Mouse (Mus musculus) layer of hippocampus, postnatal 14 days (tissue): ENCODE measurements around the gene Vsx2. TPM values are rescaled to one million over a fixed set of nuclear protein-coding genes. Genes with fewer than 3 reads are reported as not detected.
"Not testable (repeated sequence)": the region's sequence is repeated elsewhere in the genome, so short reads cannot be mapped to it uniquely, and the experiment has no call there.

ENCODE experiments used
- DNase-seq, 2 experiments: peaks; one replicate each; pipeline ENCODE4 v3.0.0; 2021 to 2022; ENCODE audit warnings: low spot score in 2 of 2, mixed read lengths in 1 of 2
- long read RNA-seq, 2 experiments: library from polyadenylated mRNA; stranded (forward); transcript quantifications; one replicate each; pipeline ENCODE4 v2.0.0; 2021
- total RNA-seq, 2 experiments: library from RNA; stranded (reverse); gene quantifications; 2 replicates each; pipeline ENCODE4 v1.2.3; 2021

Gene Vsx2
- under 1 TPM; 0.23 to 0.31 TPM for total RNA-seq
- long read RNA-seq, experiment 1, result 0 reads
- long read RNA-seq, experiment 2, result 0 reads

DNA sequence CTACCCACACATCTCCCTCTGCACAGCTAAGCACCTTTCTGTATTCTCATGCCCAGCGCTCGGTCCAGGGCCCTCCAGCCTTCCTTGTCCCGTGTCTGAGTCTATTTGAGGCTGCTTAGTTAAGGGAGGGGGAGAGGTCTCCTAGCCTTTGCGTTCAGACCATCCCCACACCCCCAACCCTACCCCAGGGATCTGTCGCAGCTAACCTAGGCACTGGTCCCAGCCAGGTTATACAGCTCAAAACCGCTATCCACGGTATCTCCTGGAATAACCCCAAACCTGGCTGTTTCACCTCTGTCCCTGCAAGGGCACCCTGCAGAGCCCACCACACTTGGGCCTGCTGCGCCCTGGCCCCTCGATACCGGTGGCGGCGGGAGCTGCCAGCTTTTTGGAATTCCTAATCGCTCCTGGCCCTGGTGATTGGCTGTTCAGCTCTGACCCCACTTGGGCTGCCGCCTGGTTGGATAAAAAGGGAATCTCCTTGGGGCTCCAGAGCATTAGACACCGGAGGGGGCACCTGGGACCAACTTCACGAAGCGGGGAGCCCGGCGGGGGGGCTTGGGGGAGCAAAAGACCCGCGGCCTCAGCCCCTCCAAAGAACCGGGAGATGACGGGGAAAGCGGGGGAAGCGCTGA is at the start of gene Vsx2:
Gene Vsx2, plus strand, starts transcription at position 427 of the 635 bp plus-strand sequence.
- no peak for DNase-seq

DNA sequence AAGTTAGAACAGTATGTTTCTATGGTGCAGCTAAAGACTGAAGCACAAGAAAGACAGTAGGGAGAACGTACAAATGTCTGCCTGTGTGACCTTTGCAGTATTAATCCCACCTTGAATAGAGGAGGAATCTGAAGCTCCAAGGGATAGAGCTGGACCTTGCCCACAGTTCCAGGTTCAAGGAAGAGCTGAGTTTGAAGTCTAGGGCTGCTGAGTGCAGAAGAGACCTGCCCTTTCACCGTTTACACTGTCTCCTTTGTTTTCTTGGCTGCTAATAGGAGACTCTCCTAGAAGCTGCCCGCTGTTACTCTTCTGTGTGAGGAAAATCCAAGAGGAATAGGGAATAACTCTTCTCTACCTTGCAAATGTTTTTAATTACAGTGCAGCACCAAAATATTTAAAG is 45.8 kb upstream of the Vsx2 start:
- no peak for DNase-seq

DNA sequence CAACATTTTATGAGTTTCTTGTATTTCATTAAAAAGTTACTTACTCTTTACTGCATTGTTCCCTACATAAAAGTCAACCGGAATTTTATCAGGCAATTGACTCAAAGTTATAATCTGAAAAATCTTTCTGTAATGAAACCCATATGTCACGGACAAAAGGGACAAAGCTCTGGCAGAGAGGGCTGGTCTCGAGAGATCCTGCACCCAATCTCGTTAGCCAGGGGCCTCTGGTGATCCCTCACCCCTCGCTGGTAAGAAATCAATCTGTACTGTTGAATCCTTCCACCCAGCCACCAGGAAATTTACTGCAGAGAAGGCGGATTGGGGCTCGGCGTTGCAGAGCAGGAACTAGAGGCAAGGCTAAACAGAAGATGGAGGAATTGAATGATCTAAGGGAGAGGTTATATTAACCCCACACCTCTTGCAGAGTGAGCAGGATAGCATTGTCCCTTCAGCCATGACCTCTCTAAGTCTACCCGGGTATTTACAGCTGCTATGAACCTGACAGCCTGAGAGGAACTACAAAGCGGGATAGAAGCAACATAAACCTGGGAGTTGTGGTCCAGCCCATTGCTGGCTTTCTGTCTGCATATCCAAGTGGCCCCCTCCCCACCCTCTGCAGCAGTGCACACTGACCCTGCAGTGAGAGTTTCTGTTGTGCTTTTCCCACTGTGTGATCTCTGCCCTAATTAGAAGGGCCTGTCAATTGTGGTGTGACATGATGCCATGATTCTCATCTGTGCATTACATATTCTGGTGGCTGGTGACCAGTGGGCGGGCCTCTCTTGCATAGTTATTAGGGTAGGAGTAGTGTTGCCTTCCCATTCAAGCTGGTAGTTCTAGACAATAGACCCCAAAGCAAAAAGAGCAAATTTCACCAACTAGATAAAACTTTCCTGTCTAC is 45.2 kb upstream of the Vsx2 start:
- DNase-seq, result no peak

DNA sequence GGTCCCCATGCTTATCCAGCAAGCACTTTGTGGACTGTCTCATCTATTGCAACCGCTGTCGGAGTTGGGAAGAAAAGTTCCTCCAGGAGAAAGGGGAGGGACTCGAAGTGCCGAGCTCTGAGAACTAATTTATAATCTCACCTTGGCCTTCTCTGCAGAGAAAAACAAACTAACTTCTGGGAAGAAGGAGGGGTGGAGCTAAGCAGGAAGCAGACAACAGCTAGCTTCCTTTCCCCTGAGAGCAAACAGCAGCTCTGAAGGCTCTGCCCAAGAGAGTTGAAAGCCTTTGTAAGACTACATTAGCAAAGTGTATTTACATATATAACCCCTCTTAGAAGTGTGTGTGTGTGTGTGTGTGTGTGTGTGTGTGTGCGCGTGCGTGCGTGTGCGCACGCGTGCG is 44.1 kb upstream of the Vsx2 start:
- DNase-seq, result no peak

DNA sequence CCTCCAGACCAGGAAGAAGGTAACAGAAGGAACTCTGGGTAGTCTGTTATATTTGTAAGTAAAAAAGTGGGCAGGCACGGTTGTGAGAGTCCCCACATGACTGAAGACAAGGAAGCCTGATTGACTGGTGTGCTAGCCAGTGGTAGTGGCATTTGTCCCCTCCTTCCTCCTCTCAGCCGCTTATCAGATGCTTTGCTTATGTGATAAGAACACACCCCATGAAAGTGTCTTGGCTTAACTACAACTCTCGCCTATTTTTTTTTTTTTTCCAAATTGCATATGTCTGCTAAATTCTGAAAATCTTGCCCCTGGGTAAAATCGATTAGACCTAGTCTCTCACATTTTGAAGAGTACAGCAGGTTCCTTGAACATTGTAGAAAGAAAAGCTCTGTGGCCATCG is 39.1 kb upstream of the Vsx2 start:
- DNase-seq, result no peak

DNA sequence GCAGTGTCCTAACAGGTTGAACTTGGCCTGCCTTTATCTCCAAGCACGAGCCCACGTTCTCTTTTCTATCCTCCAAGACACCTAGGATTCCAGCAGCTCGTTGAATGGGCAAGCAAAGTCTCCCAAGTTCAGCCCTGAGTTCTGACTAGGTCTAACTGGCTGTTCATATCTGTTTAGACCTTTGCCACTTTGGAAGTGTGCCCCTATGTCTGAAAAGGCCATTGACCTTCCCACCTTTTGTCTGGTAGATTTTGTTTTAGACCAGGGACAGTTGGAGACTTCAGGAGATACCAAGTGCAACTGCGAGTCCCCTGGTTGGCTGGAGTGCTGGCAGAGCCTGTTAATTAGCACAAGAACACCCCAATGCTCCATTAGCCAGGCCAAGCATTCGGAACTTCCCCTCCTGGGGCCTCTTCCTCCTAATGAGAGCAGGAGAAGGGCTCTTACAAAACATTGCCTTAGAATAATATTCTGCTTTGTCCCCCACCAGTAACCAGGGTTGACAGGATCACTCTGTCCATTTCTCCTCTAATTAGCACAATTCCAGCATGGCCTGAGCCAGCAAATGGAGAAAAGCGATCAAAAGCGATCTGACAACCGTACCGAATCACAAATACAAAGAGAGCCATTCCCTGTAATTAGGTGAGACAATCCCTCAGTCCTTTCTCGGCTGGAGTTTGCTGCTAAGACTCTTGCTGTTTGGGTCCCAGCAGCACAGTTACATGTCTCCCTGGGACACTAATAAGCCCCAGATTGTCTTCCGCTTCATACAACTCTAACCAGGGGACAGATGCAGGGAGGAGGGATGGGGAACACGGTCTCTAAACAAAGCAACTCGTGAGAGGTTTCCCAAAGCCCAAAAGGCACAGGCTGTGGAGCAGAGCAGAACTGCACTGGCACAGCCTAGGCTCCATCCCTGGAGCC is 37.4 kb upstream of the Vsx2 start:
- DNase-seq, result peak; percentile 48 to 67

DNA sequence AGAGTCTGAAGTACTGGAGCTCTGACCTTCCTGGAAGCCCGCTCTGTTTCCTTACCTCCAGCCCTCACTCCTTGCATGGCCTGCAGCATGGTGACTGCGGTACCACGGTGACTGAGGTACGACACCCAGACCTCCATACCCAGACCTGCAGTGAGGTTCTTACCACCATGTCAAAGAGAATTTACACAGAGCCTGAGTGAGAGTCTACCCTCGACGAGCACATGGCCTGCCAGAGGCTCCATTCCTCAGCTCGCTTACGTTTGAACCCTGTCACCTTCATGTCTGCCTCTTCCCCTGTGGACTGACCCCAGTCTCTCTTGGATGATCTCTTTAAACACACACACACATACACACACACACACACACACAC is 36.7 kb upstream of the Vsx2 start:
- peak in 1 of 2 experiments; percentile 36 for DNase-seq

- DNase-seq, result no peak
Observed at GRCm38 (mm10) chr12:84533706-84534486, 35.7 kb upstream of the Vsx2 start.

DNA sequence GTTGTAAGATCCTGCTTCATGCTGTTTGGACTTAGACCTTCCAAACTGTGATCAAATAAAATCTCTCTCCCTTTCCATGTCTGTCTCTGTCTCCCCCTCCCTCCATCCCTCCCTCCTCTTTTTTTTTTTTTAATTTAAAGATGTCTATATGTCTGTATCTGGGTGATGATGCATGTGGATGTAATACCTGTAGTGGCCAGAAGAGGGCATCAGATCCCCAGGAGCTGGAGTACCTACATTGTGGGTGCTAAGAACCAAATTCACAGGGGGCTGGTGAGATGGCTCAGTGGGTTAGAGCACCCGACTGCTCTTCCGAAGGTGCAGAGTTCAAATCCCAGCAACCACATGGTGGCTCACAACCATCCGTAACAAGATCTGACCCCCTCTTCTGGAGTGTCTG is 30.0 kb upstream of the Vsx2 start:
- DNase-seq, result not testable (repeated sequence)

DNA sequence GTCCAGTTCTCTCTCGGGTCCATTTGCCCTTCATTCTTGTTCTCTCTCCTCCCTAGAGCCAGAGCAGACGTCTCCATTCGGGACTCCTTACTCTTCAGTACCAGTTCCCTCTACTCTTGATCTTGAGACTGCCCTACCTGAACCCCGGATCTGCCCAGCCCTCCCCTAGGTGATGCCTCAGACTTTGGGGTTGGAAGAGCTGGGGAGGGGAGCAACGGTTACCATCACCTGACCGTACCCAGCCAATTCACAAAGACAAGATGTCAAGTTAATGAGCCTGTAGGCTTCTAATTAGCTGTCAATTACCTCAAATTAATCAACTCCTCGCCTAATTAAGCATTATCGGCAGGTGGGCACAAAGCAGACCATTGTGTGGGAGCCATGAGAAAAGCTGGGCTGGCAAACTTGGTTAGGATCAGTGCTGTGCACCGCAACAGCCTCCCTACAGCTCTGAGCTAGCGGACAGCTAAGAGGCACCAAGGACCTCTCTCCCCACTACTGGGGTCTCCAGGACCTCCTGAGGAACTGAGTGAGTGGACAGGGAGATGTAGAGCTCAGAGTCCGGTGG is 28.1 kb upstream of the Vsx2 start:
- DNase-seq, result no peak

- DNase-seq, result peak; percentile 46 to 57
Observed at GRCm38 (mm10) chr12:84546028-84546427, 23.5 kb upstream of the Vsx2 start.

- no peak for DNase-seq
Observed at GRCm38 (mm10) chr12:84546577-84547085, 22.9 kb upstream of the Vsx2 start.

- no peak for DNase-seq
Observed at GRCm38 (mm10) chr12:84548251-84548650, 21.3 kb upstream of the Vsx2 start.

- no peak for DNase-seq
Observed at GRCm38 (mm10) chr12:84555218-84555617, 14.3 kb upstream of the Vsx2 start.

- no peak for DNase-seq
Observed at GRCm38 (mm10) chr12:84562558-84562957, 7.0 kb upstream of the Vsx2 start.

GRCm38 (mm10) chr12:84567576-84567975 is 2.0 kb upstream of the Vsx2 start:
- no peak for DNase-seq

DNA sequence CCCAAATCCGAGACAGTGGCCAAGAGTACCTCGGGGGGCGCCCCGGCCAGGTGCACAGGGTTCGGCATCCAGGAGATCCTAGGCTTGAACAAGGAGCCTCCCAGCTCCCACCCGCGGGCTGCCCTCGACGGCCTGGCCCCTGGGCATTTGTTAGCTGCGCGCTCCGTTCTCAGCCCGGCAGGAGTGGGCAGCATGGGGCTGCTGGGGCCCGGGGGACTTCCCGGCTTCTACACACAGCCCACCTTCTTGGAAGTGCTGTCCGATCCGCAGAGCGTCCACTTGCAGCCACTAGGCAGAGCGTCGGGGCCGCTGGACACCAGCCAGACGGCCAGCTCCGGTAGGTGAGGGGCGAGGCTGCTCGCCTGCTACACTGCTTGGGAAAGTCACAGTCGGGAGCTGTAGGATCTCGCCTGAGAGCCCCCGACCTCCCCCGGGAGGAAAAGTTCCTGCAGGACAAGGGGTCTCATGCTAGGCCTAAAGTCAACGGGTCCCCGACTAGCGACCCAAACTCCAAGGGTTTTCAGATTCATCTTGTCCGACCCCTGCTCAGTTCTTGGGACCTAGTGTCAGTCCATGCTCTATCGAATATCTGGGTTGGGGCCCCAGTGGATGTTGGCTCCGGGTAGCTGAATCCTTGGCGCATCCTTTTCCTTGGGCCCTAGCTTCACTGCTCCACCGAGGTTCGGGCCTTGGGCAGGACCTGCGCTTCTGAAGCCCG is 573 bp downstream of the Vsx2 start:
- no peak for DNase-seq

- no peak for DNase-seq
Observed at GRCm38 (mm10) chr12:84570694-84571415, 1.3 kb downstream of the Vsx2 start.
